Comparison of ENCODE assay signal across 13 mouse cellular contexts in the genomic region with DNA sequence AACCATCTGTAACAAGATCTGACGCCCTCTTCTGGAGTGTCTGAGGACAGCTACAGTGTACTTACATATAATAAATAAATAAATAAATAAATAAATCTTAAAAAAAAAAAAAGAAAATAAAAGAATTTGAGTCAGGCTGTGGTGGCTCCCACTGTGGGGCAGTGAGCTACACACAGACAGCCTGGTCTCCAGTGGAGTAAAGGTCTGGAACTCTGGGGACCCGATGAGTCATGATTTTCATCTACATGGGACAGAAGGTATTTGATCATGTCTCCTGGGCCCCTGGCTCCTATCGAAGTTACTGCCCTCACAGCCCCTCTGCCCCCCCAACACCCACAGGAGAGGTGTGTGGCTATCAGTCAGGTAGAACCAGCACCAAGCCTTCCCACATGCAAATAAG. TPM values are rescaled to one million over a fixed set of nuclear protein-coding genes. Genes with fewer than 3 reads are reported as not detected.
A peak's percentile ranks its signal among the peaks of the same experiment; 100 is the strongest.
DNase-seq lines count a peak whose midpoint lies in the region; ATAC-seq lines count a peak whose summit lies in the region.
"Had no signal": no experiment of that assay in that cellular context is flagged by ENCODE, and none has a peak within 500 bp of the region (broad histone marks: within the 10 kb centered on the region; RNA-seq: fewer than 3 reads in every experiment).

No protein-coding gene starts in this region.

- no peak overlapping the region for H3K9ac ChIP-seq in forebrain, embryonic 12.5 days
- no peak overlapping the region for H3K9ac ChIP-seq in kidney, embryonic 14.5 days (ENCODE audit: low read depth, low read length)
- H3K9ac ChIP-seq in neural tube, embryonic 11.5 days (ENCODE audit: low read length): 0 out of 2 replicates have a peak overlapping the region, but pooled peaks have one; percentile 18

- no peak for ATAC-seq in forebrain, embryonic 12.5 days (ENCODE audit: low FRiP score)
- no peak for ATAC-seq in kidney, embryonic 14.5 days (ENCODE audit: low FRiP score, low TSS enrichment)
- ATAC-seq in neural tube, embryonic 11.5 days (ENCODE audit: insufficient read depth, low FRiP score, low TSS enrichment): no peak

- no peaks in the 10 kb centered on the region for H3K9me3 ChIP-seq in forebrain, embryonic 10.5 days
- no peaks in the 10 kb centered on the region for H3K9me3 ChIP-seq in forebrain, embryonic 12.5 days
- H3K9me3 ChIP-seq in kidney, embryonic 14.5 days (ENCODE audit: control insufficient read depth, low read length): no peaks in the 10 kb centered on the region
- no peaks in the 10 kb centered on the region for H3K9me3 ChIP-seq in neural tube, embryonic 11.5 days (ENCODE audit: control insufficient read depth, low read length)

- H3K36me3 ChIP-seq in forebrain, embryonic 10.5 days (replicated peaks): no peaks in the 10 kb centered on the region
- no peaks in the 10 kb centered on the region for H3K36me3 ChIP-seq in forebrain, embryonic 12.5 days (replicated peaks)
- H3K36me3 ChIP-seq in kidney, embryonic 14.5 days (ENCODE audit: control insufficient read depth, insufficient read depth, low read length): no peaks in the 10 kb centered on the region
- no peaks in the 10 kb centered on the region for H3K36me3 ChIP-seq in neural tube, embryonic 11.5 days (ENCODE audit: control insufficient read depth, insufficient read depth, low read length)
- H3K36me3 ChIP-seq: G1E had no signal

- DNase-seq in forebrain, embryonic 10.5 days (ENCODE audit: extremely low spot score, low spot score): no peak
- no peak for DNase-seq in kidney, adult 9 months
- no peak for DNase-seq in neural tube, embryonic 11.5 days (ENCODE audit: low spot score)
- no peak for DNase-seq in neural tube, embryonic 10.5 days (ENCODE audit: extremely low spot score, low spot score)
- no peak for DNase-seq in thymus, postnatal 4 days
- DNase-seq in testis, postnatal 10 days (ENCODE audit: low spot score): no peak
- DNase-seq: cerebellum, adult 8-10 months; retina, postnatal 1 day had no signal

- WGBS in forebrain, embryonic 10.5 days: 88% methylated on average over 3 of the region's 3 CpGs
- 71% methylated on average over 2 of the region's 3 CpGs for WGBS in forebrain, embryonic 12.5 days
- 75% methylated on average over 2 of the region's 3 CpGs for WGBS in kidney, embryonic 14.5 days
- WGBS in neural tube, embryonic 11.5 days: 74% methylated on average over 2 of the region's 3 CpGs

- peaks cover 4% of the 10 kb centered on the region; the same call in 1 of the 2 replicates for H3K27me3 ChIP-seq in forebrain, embryonic 10.5 days (ENCODE audit: poor library complexity, severe bottlenecking)
- H3K27me3 ChIP-seq in forebrain, embryonic 12.5 days: no peaks in the 10 kb centered on the region
- H3K27me3 ChIP-seq in kidney, embryonic 14.5 days (ENCODE audit: control insufficient read depth, insufficient read depth, low read length): no peaks in the 10 kb centered on the region
- no peaks in the 10 kb centered on the region for H3K27me3 ChIP-seq in neural tube, embryonic 11.5 days (ENCODE audit: control insufficient read depth, insufficient read depth, low read length)

- no peak overlapping the region; the same call in 1 of the 2 replicates for H3K4me2 ChIP-seq in forebrain, embryonic 12.5 days
- peak overlapping the region; percentile 36 for H3K4me2 ChIP-seq in kidney, embryonic 14.5 days (replicated peaks; ENCODE audit: low read depth, low read length)
- H3K4me2 ChIP-seq in neural tube, embryonic 11.5 days (ENCODE audit: low read depth): peak overlapping the region; percentile 16; the same call in 1 of the 2 replicates

- H3K4me3 ChIP-seq in forebrain, embryonic 10.5 days: peak overlapping the region; percentile 18; the same call in 1 of the 2 replicates
- no peak overlapping the region for H3K4me3 ChIP-seq in forebrain, embryonic 12.5 days (replicated peaks)
- H3K4me3 ChIP-seq in kidney, embryonic 14.5 days (ENCODE audit: low read length): no peak overlapping the region
- no peak overlapping the region for H3K4me3 ChIP-seq in neural tube, embryonic 11.5 days (ENCODE audit: low read depth, low read length)
- H3K4me3 ChIP-seq: layer of hippocampus, adult 2 months; myocyte had no signal

- 0 out of 2 replicates have a peak overlapping the region, but pooled peaks have one; percentile 20 for H3K27ac ChIP-seq in forebrain, embryonic 10.5 days
- H3K27ac ChIP-seq in forebrain, embryonic 12.5 days: no peak overlapping the region
- H3K27ac ChIP-seq in kidney, embryonic 14.5 days (ENCODE audit: low read depth, low read length): no peak overlapping the region; the same call in 1 of the 2 replicates
- no peak overlapping the region for H3K27ac ChIP-seq in neural tube, embryonic 11.5 days (ENCODE audit: low read depth, low read length)
- H3K27ac ChIP-seq: layer of hippocampus, adult 2 months had no signal

- peaks cover 8% of the 10 kb centered on the region for H3K4me1 ChIP-seq in forebrain, embryonic 10.5 days
- 0 out of 2 replicates have a peak, but pooled peaks cover 4% of the 10 kb centered on the region for H3K4me1 ChIP-seq in forebrain, embryonic 12.5 days
- no peaks in the 10 kb centered on the region for H3K4me1 ChIP-seq in kidney, embryonic 14.5 days (ENCODE audit: control insufficient read depth, insufficient read depth, low read length)
- no peaks in the 10 kb centered on the region for H3K4me1 ChIP-seq in neural tube, embryonic 11.5 days (ENCODE audit: control insufficient read depth, insufficient read depth, low read length)

RNA-seq across cellular contexts. Expression of gene Zfp629, which starts 36.0 kb away (rescaled TPM):
- polyA plus RNA-seq in forebrain, embryonic 10.5 days (2016; fragmentation: Nextera tagmentation; extraction: Ambion mirVana): 30.6 and 33.0 TPM in 2 replicates
- 31.7 and 34.6 TPM in 2 replicates for polyA plus RNA-seq in forebrain, embryonic 12.5 days (2016; fragmentation: Nextera tagmentation; extraction: Ambion mirVana)
- polyA plus RNA-seq in kidney, embryonic 14.5 days (2014; fragmentation: Nextera tagmentation; extraction: Ambion mirVana): 14.0 and 23.5 TPM in 2 replicates
- 34.5 and 37.9 TPM in 2 replicates for polyA plus RNA-seq in neural tube, embryonic 11.5 days (2014; fragmentation: Nextera tagmentation; extraction: Ambion mirVana)

RNA-seq across cellular contexts. Expression of gene Bcl7c, which starts 57.1 kb away (rescaled TPM):
- 44.5 and 50.4 TPM in 2 replicates for polyA plus RNA-seq in forebrain, embryonic 10.5 days (2016; fragmentation: Nextera tagmentation; extraction: Ambion mirVana)
- polyA plus RNA-seq in forebrain, embryonic 12.5 days (2016; fragmentation: Nextera tagmentation; extraction: Ambion mirVana): 57.4 and 72.6 TPM in 2 replicates
- polyA plus RNA-seq in kidney, embryonic 14.5 days (2014; fragmentation: Nextera tagmentation; extraction: Ambion mirVana): 65.9 and 79.1 TPM in 2 replicates
- polyA plus RNA-seq in neural tube, embryonic 11.5 days (2014; fragmentation: Nextera tagmentation; extraction: Ambion mirVana): 54.5 and 55.5 TPM in 2 replicates
